Mouse (Mus musculus) midbrain, embryonic 16.5 days (tissue): ENCODE data around the gene Dst. TPM values are rescaled to one million over a fixed set of nuclear protein-coding genes. Genes with fewer than 3 reads are reported as not detected.

Experiments used
- ATAC-seq: fragments of 200-750 bp; cut with Nextera tagmentation; 2 replicates; pipeline ENCODE4 v1.8.0; 2017; ENCODE audit warnings: moderate TSS enrichment
- H3K27ac ChIP-seq: fragments of 300-500 bp; sonication (generic); 2 replicates; pipeline ENCODE4 v1.5.1; 2014; ENCODE audit warnings: mild to moderate bottlenecking, low read length, mixed read lengths
- H3K27me3 ChIP-seq: fragments of 300-500 bp; sonication (generic); 2 replicates; pipeline ENCODE4 v1.6.1; 2014; ENCODE audit warnings: low read depth, low read length, mixed read lengths; ENCODE audit not compliant: control insufficient read depth, insufficient read depth
- H3K36me3 ChIP-seq: fragments of 300-500 bp; sonication (generic); 2 replicates; pipeline ENCODE4 v1.6.1; 2014; ENCODE audit warnings: mild to moderate bottlenecking, low read length, moderate library complexity, mixed read lengths; ENCODE audit not compliant: control insufficient read depth, insufficient read depth
- H3K4me1 ChIP-seq: fragments of 300-500 bp; sonication (generic); 2 replicates; pipeline ENCODE4 v1.6.1; 2014; ENCODE audit warnings: mild to moderate bottlenecking, low read length, mixed read lengths; ENCODE audit not compliant: control insufficient read depth, insufficient read depth
- H3K4me2 ChIP-seq: fragments of 300-500 bp; sonication (generic); 2 replicates; pipeline ENCODE4 v1.6.1; 2014; ENCODE audit warnings: mild to moderate bottlenecking, low read length, mixed read lengths
- H3K4me3 ChIP-seq: fragments of 300-500 bp; sonication (generic); 2 replicates; pipeline ENCODE4 v1.5.1; 2014; ENCODE audit warnings: low read depth, mild to moderate bottlenecking, low read length, moderate library complexity, mixed read lengths
- H3K9ac ChIP-seq: fragments of 300-500 bp; sonication (generic); 2 replicates; pipeline ENCODE4 v1.6.1; 2014; ENCODE audit warnings: low read depth, low read length, mixed read lengths
- H3K9me3 ChIP-seq: fragments of 300-500 bp; sonication (generic); replicated peaks from 2 replicates; pipeline ENCODE4 v1.6.1; 2014; ENCODE audit warnings: mild to moderate bottlenecking, low read length, mixed read lengths; ENCODE audit not compliant: control insufficient read depth, poor library complexity, severe bottlenecking
- WGBS: fragments of 180-500 bp; shearing (Covaris S2); extraction: QIAGEN DNeasy Blood & Tissue Kit; methylation state at CpG from one replicate; pipeline ENCODE4 v1.1.7; 2014; 5-methylcytosine and 5-hydroxymethylcytosine counted together
- polyA plus RNA-seq: library from polyadenylated mRNA; unstranded; fragments of >200 nt; fragmentation: Nextera tagmentation; extraction: Ambion mirVana; gene quantifications from 2 replicates; pipeline ENCODE4 v1.2.1, GENCODE M21; 2015

Gene Dst
- polyA plus RNA-seq, 1 experiment from 2014 or later: 36.1 TPM

DNA sequence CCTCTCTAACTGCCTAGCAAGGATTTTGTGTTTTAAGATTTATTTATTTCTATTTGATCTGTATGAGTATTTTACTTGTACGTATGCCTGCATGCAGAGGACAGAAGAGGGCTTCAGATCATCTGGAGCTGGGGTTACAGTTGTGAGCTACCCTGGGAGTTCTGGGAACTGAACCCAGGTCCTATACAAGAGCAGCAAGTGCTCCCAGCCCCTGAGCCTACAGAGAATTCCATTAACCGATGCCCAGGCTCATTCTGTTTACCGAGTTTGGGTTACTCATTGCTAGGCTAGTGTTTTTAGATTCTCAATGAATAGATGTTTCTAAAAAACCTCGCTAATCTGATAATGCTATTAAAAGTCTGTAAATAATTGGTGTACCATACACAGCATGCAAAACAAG is 67.3 kb downstream of the Dst start:
- no peak overlapping the region for H3K27ac ChIP-seq
- H3K4me3 ChIP-seq: no peak overlapping the region
- H3K9ac ChIP-seq: no peak overlapping the region
- H3K27me3 ChIP-seq: no peaks in the 10 kb centered on the region
- H3K4me2 ChIP-seq: no peak overlapping the region
- no peaks in the 10 kb centered on the region for H3K9me3 ChIP-seq
- no peaks in the 10 kb centered on the region for H3K36me3 ChIP-seq
- peaks cover 2% of the 10 kb centered on the region; the same call in 1 of the 2 replicates for H3K4me1 ChIP-seq
- ATAC-seq: no peak
- WGBS: 82% methylated on average over 4 of the region's 4 CpGs

DNA sequence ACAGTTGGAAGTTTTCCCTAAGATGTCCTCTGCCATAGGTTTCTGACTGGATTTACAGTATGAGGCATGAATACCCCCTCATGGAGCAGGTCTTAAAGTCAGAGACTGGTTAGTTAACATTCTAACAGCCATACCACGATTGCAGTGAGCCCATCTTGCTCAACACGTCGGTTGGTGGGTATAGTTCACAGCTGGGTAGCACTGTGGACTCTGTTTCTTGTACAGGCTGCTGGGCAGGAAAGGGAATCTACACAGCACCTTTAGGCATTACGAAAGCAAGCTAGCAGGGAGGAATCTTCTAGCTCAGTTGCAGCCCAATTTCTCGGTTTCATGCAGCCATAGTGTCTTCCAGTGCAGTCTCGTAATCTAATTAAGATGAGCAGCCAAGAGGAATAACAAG is 69.8 kb downstream of the Dst start:
- peaks cover 2% of the 10 kb centered on the region; the same call in 1 of the 2 replicates for H3K4me1 ChIP-seq
- H3K9me3 ChIP-seq: no peaks in the 10 kb centered on the region
- H3K36me3 ChIP-seq: no peaks in the 10 kb centered on the region
- no peaks in the 10 kb centered on the region for H3K27me3 ChIP-seq
- H3K27ac ChIP-seq: no peak overlapping the region
- no peak overlapping the region for H3K4me2 ChIP-seq
- no peak for ATAC-seq
- 92% methylated on average over 6 of the region's 6 CpGs for WGBS
- H3K9ac ChIP-seq: no peak overlapping the region
- H3K4me3 ChIP-seq: no peak overlapping the region

DNA sequence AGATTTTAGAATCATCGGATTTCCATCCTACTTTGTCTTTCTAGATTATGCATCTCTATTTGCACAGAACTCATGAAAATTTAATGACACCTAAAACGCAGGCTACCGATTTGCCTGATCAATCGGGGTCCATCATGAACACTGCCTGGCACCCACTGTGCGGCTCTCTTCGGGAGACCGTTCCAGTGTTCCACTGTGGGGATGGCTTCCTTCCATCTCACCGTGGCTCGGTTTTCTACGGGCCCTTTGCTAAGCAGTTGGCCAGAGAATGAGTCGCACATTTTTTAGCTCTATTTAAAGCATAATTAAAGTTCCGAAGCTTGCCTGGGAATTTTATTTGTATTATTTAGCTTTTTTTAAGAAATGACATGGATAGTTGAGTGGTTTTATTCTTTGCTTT is 72.4 kb downstream of the Dst start:
- Histone ChIP-seq H3K36me3 (no peaks in the 10 kb centered on the region), H3K4me2 (no peak overlapping the region), H3K9ac (no peak overlapping the region), H3K9me3 (no peaks in the 10 kb centered on the region), H3K4me1 (peaks cover 2% of the 10 kb centered on the region; the same call in 1 of the 2 replicates), H3K27ac (no peak overlapping the region), H3K4me3 (no peak overlapping the region), H3K27me3 (no peaks in the 10 kb centered on the region)
- no peak for ATAC-seq
- 57% methylated on average over 12 of the region's 12 CpGs for WGBS

GRCm38 (mm10) chr1:33989643-33990042 is 81.6 kb downstream of the Dst start:
- ATAC-seq: no peak
- Histone ChIP-seq H3K27me3 (no peaks in the 10 kb centered on the region), H3K36me3 (no peaks in the 10 kb centered on the region), H3K9me3 (peaks cover 4% of the 10 kb centered on the region; the same call in 1 of the 2 replicates), H3K4me3 (no peak overlapping the region), H3K4me1 (no peaks in the 10 kb centered on the region), H3K4me2 (no peak overlapping the region), H3K9ac (no peak overlapping the region), H3K27ac (no peak overlapping the region)
- 89% methylated on average over 12 of the region's 13 CpGs for WGBS

DNA sequence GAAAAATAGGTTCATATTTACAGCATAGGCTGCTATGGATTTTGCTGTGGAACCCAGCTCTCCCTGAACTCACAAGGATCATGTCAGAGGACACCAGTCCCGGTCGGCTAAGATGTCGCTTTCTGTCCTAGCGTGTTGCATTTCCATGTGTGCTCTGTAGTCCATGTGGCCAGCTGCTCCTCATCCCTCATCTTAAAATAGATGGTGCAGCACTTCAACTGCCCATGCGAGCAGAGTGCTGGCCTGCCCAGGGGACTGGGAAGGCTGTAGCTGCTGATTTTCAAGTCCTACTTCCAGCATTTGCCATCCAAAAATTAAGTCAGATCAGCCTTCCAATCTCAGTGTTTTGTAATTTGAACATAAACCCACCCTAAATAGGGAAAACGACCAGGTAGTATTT is 83.0 kb downstream of the Dst start:
- Histone ChIP-seq H3K36me3 (no peaks in the 10 kb centered on the region), H3K9ac (no peak overlapping the region), H3K9me3 (peaks cover 1% of the 10 kb centered on the region; the same call in 1 of the 2 replicates), H3K27me3 (no peaks in the 10 kb centered on the region), H3K4me1 (no peaks in the 10 kb centered on the region), H3K4me3 (no peak overlapping the region), H3K27ac (no peak overlapping the region), H3K4me2 (no peak overlapping the region)
- 93% methylated on average over 6 of the region's 6 CpGs for WGBS
- no peak for ATAC-seq

- Histone ChIP-seq H3K4me3 (no peak overlapping the region), H3K4me1 (no peaks in the 10 kb centered on the region), H3K9me3 (no peaks in the 10 kb centered on the region), H3K4me2 (no peak overlapping the region), H3K9ac (no peak overlapping the region), H3K27ac (no peak overlapping the region), H3K27me3 (no peaks in the 10 kb centered on the region), H3K36me3 (no peaks in the 10 kb centered on the region)
- 89% methylated on average over 11 of the region's 11 CpGs for WGBS
- ATAC-seq: no peak
These were observed 84.8 kb downstream of the Dst start for GRCm38 (mm10) chr1:33992810-33993209.

GRCm38 (mm10) chr1:33994201-33994600 is 86.2 kb downstream of the Dst start:
- Histone ChIP-seq H3K4me3 (no peak overlapping the region), H3K9me3 (no peaks in the 10 kb centered on the region), H3K9ac (no peak overlapping the region), H3K27me3 (no peaks in the 10 kb centered on the region), H3K4me2 (no peak overlapping the region), H3K27ac (no peak overlapping the region), H3K4me1 (no peaks in the 10 kb centered on the region), H3K36me3 (no peaks in the 10 kb centered on the region)
- ATAC-seq: 0 out of 2 replicates have a peak, but pooled peaks have one; percentile 42
- 72% methylated on average over 9 of the region's 9 CpGs for WGBS

DNA sequence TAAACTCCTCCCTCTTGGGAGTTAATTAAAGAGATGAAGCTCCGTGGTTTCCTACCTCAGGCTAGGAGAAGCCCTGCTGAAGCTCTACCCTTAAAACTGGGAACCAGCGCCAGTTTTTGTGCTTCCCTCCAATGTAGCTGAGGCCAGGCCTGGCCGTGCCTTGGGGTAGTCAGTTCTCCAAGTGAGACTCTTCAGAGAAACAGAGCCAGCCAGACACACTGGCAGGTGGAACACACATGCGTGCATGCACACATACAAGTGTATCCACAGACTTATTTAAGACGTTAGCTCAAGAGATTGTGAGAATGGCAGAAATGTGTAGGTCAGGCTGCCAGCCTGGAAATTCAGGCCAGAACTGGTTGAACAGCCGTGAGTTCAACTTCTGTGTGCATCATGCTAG is 87.4 kb downstream of the Dst start:
- H3K9ac ChIP-seq: no peak overlapping the region
- H3K4me1 ChIP-seq: no peaks in the 10 kb centered on the region
- no peak overlapping the region for H3K27ac ChIP-seq
- 81% methylated on average over 6 of the region's 6 CpGs for WGBS
- H3K4me2 ChIP-seq: no peak overlapping the region
- no peak for ATAC-seq
- no peak overlapping the region for H3K4me3 ChIP-seq
- no peaks in the 10 kb centered on the region for H3K9me3 ChIP-seq
- no peaks in the 10 kb centered on the region for H3K36me3 ChIP-seq
- no peaks in the 10 kb centered on the region for H3K27me3 ChIP-seq

GRCm38 (mm10) chr1:33996105-33996887 is 88.3 kb downstream of the Dst start:
- H3K9ac ChIP-seq: no peak overlapping the region
- H3K9me3 ChIP-seq: no peaks in the 10 kb centered on the region
- H3K4me3 ChIP-seq: no peak overlapping the region
- H3K4me2 ChIP-seq: no peak overlapping the region
- no peaks in the 10 kb centered on the region for H3K36me3 ChIP-seq
- no peak for ATAC-seq
- no peaks in the 10 kb centered on the region for H3K4me1 ChIP-seq
- no peaks in the 10 kb centered on the region for H3K27me3 ChIP-seq
- H3K27ac ChIP-seq: no peak overlapping the region
- 80% methylated on average over 5 of the region's 5 CpGs for WGBS
